Mouse (Mus musculus) olfactory bulb, adult 2 months (tissue): ENCODE measurements around the gene Tmem115.

Experiments
- CTCF ChIP-seq: fragments of 200-500 bp; IDR thresholded peaks from 2 replicates; pipeline ENCODE4 v1.5.1; 2012; ENCODE audit warnings: low read depth, mild to moderate bottlenecking, low read length, moderate library complexity; ENCODE audit not compliant: insufficient read depth
- POLR2A ChIP-seq: fragments of 200-500 bp; IDR thresholded peaks from 2 replicates; pipeline ENCODE4 v1.6.1; 2012; ENCODE audit warnings: mild to moderate bottlenecking, low read depth, low read length, moderate library complexity; ENCODE audit not compliant: insufficient read depth

DNA sequence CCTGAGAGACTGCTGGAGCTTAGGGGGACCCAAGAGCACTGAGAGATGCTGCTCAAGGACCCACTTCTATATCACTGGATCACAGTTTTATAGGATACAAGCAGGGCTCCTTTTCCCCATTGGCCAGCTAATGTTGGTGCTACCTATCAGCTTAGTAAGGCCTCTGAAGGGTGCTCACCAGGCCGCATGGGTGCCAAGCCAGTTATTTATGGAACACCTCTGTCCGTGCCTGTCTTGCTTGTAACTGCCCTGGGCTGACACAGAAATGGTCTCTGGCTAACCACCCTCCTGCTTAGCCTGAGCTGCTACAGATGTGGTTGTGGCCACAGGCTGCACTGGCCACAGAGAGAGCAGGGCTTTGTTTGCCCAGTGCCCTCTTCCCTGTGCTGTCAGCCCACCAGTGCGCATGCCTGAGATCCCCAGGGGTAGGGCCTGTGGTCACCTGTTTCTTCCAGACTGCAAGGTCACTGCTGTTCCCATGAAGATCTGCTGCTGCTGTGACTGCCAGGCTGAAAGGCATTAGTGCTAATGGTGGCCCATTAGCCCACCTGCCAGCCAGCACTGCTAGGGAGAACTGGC is 32.9 kb upstream of the Tmem115 start:
- TF ChIP-seq CTCF (no peak), POLR2A (no peak)
